Mouse (Mus musculus) right cerebral cortex, postnatal 14 days (tissue): ENCODE results near the gene Smco4.
A peak's percentile ranks its signal among the peaks of the same experiment; 100 is the strongest.
"Not testable (repeated sequence)": the region's sequence is repeated elsewhere in the genome, so short reads cannot be mapped to it uniquely, and the experiment has no call there.

ENCODE experiments used
- DNase-seq: peaks from one replicate; pipeline ENCODE4 v3.0.0; 2022

Smco4 gene

GRCm38 (mm10) chr9:15493235-15493924 lies at the start of gene Smco4:
Gene Smco4, plus strand, starts transcription at chr9:15493432.
- peak; percentile 55 for DNase-seq

GRCm38 (mm10) chr9:15447397-15447796 lies 45.8 kb upstream of the Smco4 start:
- DNase-seq: no peak

- DNase-seq: no peak
Measured at GRCm38 (mm10) chr9:15450921-15451320, 42.3 kb upstream of the Smco4 start.

- no peak for DNase-seq
Measured at GRCm38 (mm10) chr9:15472256-15472655, 21.0 kb upstream of the Smco4 start.

- DNase-seq: no peak
Measured at GRCm38 (mm10) chr9:15473206-15473605, 20.0 kb upstream of the Smco4 start.

- DNase-seq: no peak
Measured at GRCm38 (mm10) chr9:15477556-15477955, 15.7 kb upstream of the Smco4 start.

GRCm38 (mm10) chr9:15487682-15488424 lies 5.4 kb upstream of the Smco4 start:
- no peak for DNase-seq

GRCm38 (mm10) chr9:15489293-15489692 lies 3.9 kb upstream of the Smco4 start:
- DNase-seq: no peak

- DNase-seq: no peak
Measured at GRCm38 (mm10) chr9:15490331-15491100, 2.7 kb upstream of the Smco4 start.

- DNase-seq: no peak
Measured at GRCm38 (mm10) chr9:15491686-15492085, 1.5 kb upstream of the Smco4 start.

- DNase-seq: no peak
Measured at GRCm38 (mm10) chr9:15492401-15492800, 831 bp upstream of the Smco4 start.

- DNase-seq: peak; percentile 62
Measured at GRCm38 (mm10) chr9:15493925-15494558, 810 bp downstream of the Smco4 start.

GRCm38 (mm10) chr9:15495281-15495680 lies 2.0 kb downstream of the Smco4 start:
- DNase-seq: not testable (repeated sequence)

GRCm38 (mm10) chr9:15495921-15496577 lies 2.8 kb downstream of the Smco4 start:
- no peak for DNase-seq

- no peak for DNase-seq
Measured at GRCm38 (mm10) chr9:15500025-15500424, 6.8 kb downstream of the Smco4 start.

- no peak for DNase-seq
Measured at GRCm38 (mm10) chr9:15501319-15502256, 8.4 kb downstream of the Smco4 start.

GRCm38 (mm10) chr9:15502476-15502875 lies 9.2 kb downstream of the Smco4 start:
- no peak for DNase-seq

- DNase-seq: no peak
Measured at GRCm38 (mm10) chr9:15503307-15503706, 10.1 kb downstream of the Smco4 start.

GRCm38 (mm10) chr9:15503827-15504226 lies 10.6 kb downstream of the Smco4 start:
- DNase-seq: no peak

- DNase-seq: no peak
Measured at GRCm38 (mm10) chr9:15505288-15505687, 12.1 kb downstream of the Smco4 start.

GRCm38 (mm10) chr9:15506863-15507262 lies 13.6 kb downstream of the Smco4 start:
- no peak for DNase-seq
